Mouse (Mus musculus) heart, embryonic 16.5 days (tissue): ENCODE measurements around the gene Cdkn2d. TPM values are rescaled to one million over a fixed set of nuclear protein-coding genes. Genes with fewer than 3 reads are reported as not detected.

ENCODE experiments used
- ATAC-seq: fragments of 200-750 bp; cut with Nextera tagmentation; replicated peaks from 2 replicates; pipeline ENCODE4 v1.8.0; 2017; ENCODE audit warnings: moderate number of reproducible peaks; ENCODE audit not compliant: insufficient read depth, low FRiP score; ENCODE audit errors: extremely low read depth
- H3K27ac ChIP-seq: fragments of 300-500 bp; sonication (generic); 2 replicates; pipeline ENCODE4 v1.5.1; 2014; ENCODE audit warnings: mild to moderate bottlenecking, low read length, control low read depth, moderate library complexity
- H3K27me3 ChIP-seq: fragments of 300-500 bp; sonication (generic); 2 replicates; pipeline ENCODE4 v1.6.1; 2014; ENCODE audit warnings: low read length, mixed read lengths; ENCODE audit not compliant: control insufficient read depth, insufficient read depth
- H3K36me3 ChIP-seq: fragments of 300-500 bp; sonication (generic); 2 replicates; pipeline ENCODE4 v1.6.1; 2014; ENCODE audit not compliant: control insufficient read depth, insufficient read depth
- H3K4me1 ChIP-seq: fragments of 300-500 bp; sonication (generic); 2 replicates; pipeline ENCODE4 v1.6.1; 2014; ENCODE audit warnings: low read length, mixed read lengths; ENCODE audit not compliant: control insufficient read depth, insufficient read depth
- H3K4me2 ChIP-seq: fragments of 300-500 bp; sonication (generic); 2 replicates; pipeline ENCODE4 v1.6.1; 2014; ENCODE audit warnings: low read depth, mild to moderate bottlenecking, control low read depth, low read length
- H3K4me3 ChIP-seq: fragments of 300-500 bp; sonication (generic); 2 replicates; pipeline ENCODE4 v1.5.1; 2014; ENCODE audit warnings: mild to moderate bottlenecking, control low read depth, low read length
- H3K9ac ChIP-seq: fragments of 300-500 bp; sonication (generic); 2 replicates; pipeline ENCODE4 v1.6.1; 2014; ENCODE audit warnings: low read length, control low read depth
- H3K9me3 ChIP-seq: fragments of 300-500 bp; sonication (generic); replicated peaks from 2 replicates; pipeline ENCODE4 v1.6.1; 2016; ENCODE audit warnings: low read length; ENCODE audit not compliant: control insufficient read depth
- WGBS: fragments of 180-500 bp; shearing (Covaris S2); extraction: QIAGEN DNeasy Blood & Tissue Kit; methylation state at CpG from one replicate; pipeline ENCODE4 v1.1.7; 2014; 5-methylcytosine and 5-hydroxymethylcytosine counted together
- polyA plus RNA-seq: library from polyadenylated mRNA; unstranded; fragments of >200 nt; fragmentation: Nextera tagmentation; extraction: Ambion mirVana; gene quantifications from 2 replicates; pipeline ENCODE4 v1.2.1, GENCODE M21; 2015

Gene Cdkn2d
- polyA plus RNA-seq, 1 experiment from 2014 or later = 105 TPM

- Histone ChIP-seq H3K36me3 (peaks cover 6% of the 10 kb centered on the region), H3K4me3 (peak overlapping the region; percentile 72), H3K4me1 (peaks cover 27% of the 10 kb centered on the region), H3K27ac (peak overlapping the region; percentile 97), H3K27me3 (peaks cover 21% of the 10 kb centered on the region), H3K9ac (peak overlapping the region; percentile 99), H3K9me3 (0 out of 2 replicates have a peak, but pooled peaks cover 2% of the 10 kb centered on the region), H3K4me2 (peak overlapping the region; percentile 73)
- ATAC-seq = no peak
- WGBS = 44% methylated on average over 4 of the region's 4 CpGs
These were observed 51.8 kb downstream of the Cdkn2d start for GRCm38 (mm10) chr9:21239465-21239848.

DNA sequence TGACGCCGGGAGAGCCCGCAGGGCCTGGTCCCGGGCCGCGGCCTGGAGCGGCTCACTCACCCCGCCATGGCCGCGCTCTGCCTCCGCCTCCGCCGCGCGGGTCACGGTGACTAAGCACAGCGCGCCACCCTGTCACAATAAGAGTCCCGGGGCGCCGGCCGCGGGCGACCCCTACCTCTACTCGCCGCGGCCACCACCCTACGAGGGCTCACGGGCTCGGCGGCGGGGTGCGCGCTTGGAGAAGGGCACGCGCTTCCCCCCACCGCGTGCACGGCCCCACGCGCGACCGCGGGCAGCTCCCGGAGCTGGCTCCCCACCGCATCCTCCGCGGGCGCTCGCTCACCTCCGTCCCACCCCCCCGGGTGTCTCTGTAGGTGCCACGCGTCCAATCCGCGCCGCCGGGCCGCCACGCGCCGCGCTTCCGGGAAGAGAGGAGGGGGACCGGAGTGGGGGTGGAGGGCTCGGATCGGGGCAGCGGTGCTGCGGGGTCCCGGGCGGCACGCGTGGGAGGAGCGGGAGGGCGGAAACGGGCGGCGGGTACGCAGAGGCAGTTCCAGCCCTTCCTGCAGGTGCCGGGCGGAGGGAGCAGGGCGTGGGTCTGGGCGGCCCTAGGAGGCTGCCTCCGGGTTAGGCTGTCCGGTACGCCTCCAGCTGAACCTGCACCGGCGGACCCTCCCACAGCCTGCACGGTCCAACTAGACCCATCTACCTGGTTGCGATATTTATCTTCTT is 52.3 kb downstream of the Cdkn2d start, which contains the start of gene Keap1:
Gene Keap1 (minus strand): TSS at position 629 of the 732 bp plus-strand sequence.
- Histone ChIP-seq H3K27ac (peak within 1 kb of the TSS; percentile 97), H3K9ac (peak within 1 kb of the TSS; percentile 99), H3K9me3 (0 out of 2 replicates have a peak, but pooled peaks cover 2% of the 10 kb centered on the region), H3K4me2 (peak within 1 kb of the TSS; percentile 73), H3K36me3 (peaks cover 12% of the 10 kb centered on the region), H3K4me3 (peak within 1 kb of the TSS; percentile 72), H3K4me1 (peaks cover 21% of the 10 kb centered on the region), H3K27me3 (peaks cover 15% of the 10 kb centered on the region)
- peak; percentile 84 for ATAC-seq
- under 1% methylated on average over 85 of the region's 90 CpGs for WGBS

Other genes starting within 250 kb of the Cdkn2d start
- 0.72 and 0.77 TPM in 2 replicates for gene Zglp1, start 224.3 kb downstream of the Cdkn2d start, polyA plus RNA-seq
- gene Gm49373, start 218.3 kb downstream of the Cdkn2d start, polyA plus RNA-seq = 0.22 and 0.56 TPM in 2 replicates
- 47.9 and 55.0 TPM in 2 replicates for gene Fdx1l, start 217.8 kb downstream of the Cdkn2d start, polyA plus RNA-seq
- 2.0 and 2.3 TPM in 2 replicates for gene Gm38431, start 199.4 kb downstream of the Cdkn2d start, polyA plus RNA-seq
- 41.4 and 49.3 TPM in 2 replicates for gene Raver1, start 199.4 kb downstream of the Cdkn2d start, polyA plus RNA-seq
- 15.8 and 16.2 TPM in 2 replicates for gene Tyk2, start 160.2 kb downstream of the Cdkn2d start, polyA plus RNA-seq
- gene Cdc37, start 141.4 kb downstream of the Cdkn2d start, polyA plus RNA-seq = 226 and 279 TPM in 2 replicates
- 15.0 and 16.7 TPM in 2 replicates for gene Pde4a, start 125.7 kb downstream of the Cdkn2d start, polyA plus RNA-seq
- 51.5 and 54.6 TPM in 2 replicates for gene Keap1, start 52.0 kb downstream of the Cdkn2d start, polyA plus RNA-seq
- gene S1pr5, start 43.0 kb downstream of the Cdkn2d start, polyA plus RNA-seq = 0.09 and 0.16 TPM in 2 replicates
- gene Atg4d, start 26.1 kb downstream of the Cdkn2d start, polyA plus RNA-seq = 58.8 and 63.9 TPM in 2 replicates
- 10.5 and 13.2 TPM in 2 replicates for gene Kri1, start 3.4 kb downstream of the Cdkn2d start, polyA plus RNA-seq
- 5.3 and 5.7 TPM in 2 replicates for gene Ap1m2, start 20.9 kb upstream of the Cdkn2d start, polyA plus RNA-seq
- gene Slc44a2, start 29.3 kb upstream of the Cdkn2d start, polyA plus RNA-seq = 74.4 and 75.1 TPM in 2 replicates
- 105 and 108 TPM in 2 replicates for gene Ilf3, start 76.5 kb upstream of the Cdkn2d start, polyA plus RNA-seq
- 23.0 and 24.3 TPM in 2 replicates for gene Qtrt1, start 120.4 kb upstream of the Cdkn2d start, polyA plus RNA-seq
- 73.7 and 75.0 TPM in 2 replicates for gene Dnm2, start 133.5 kb upstream of the Cdkn2d start, polyA plus RNA-seq
- 81.2 and 90.1 TPM in 2 replicates for gene Tmed1, start 218.8 kb upstream of the Cdkn2d start, polyA plus RNA-seq
- 3.2 and 3.7 TPM in 2 replicates for gene AB124611, start 234.8 kb upstream of the Cdkn2d start, polyA plus RNA-seq